Mouse (Mus musculus) forebrain, postnatal 0 days (tissue): ENCODE measurements around the gene Fbxw11. TPM values are rescaled to one million over a fixed set of nuclear protein-coding genes. Genes with fewer than 3 reads are reported as not detected.

ENCODE experiments used
- ATAC-seq: fragments of 200-750 bp; cut with Nextera tagmentation; 2 replicates; pipeline ENCODE4 v1.8.0; 2017; ENCODE audit warnings: mild to moderate bottlenecking, moderate library complexity
- DNase-seq: peaks from one replicate; pipeline ENCODE4 v3.0.0-alpha.2; 2015
- H3K27ac ChIP-seq: fragments of 300-500 bp; sonication (generic); 2 replicates; pipeline ENCODE4 v1.5.1; 2014; ENCODE audit warnings: low read depth, mild to moderate bottlenecking, antibody characterized with exemption, low read length, moderate library complexity, mixed read lengths
- H3K27me3 ChIP-seq: fragments of 300-500 bp; sonication (generic); 2 replicates; pipeline ENCODE4 v1.6.1; 2014; ENCODE audit warnings: mild to moderate bottlenecking, low read length, mixed read lengths; ENCODE audit not compliant: insufficient read depth
- H3K36me3 ChIP-seq: fragments of 300-500 bp; sonication (generic); 2 replicates; pipeline ENCODE4 v1.6.1; 2014; ENCODE audit warnings: mild to moderate bottlenecking, moderate library complexity; ENCODE audit not compliant: insufficient read depth
- H3K4me1 ChIP-seq: fragments of 300-500 bp; sonication (generic); 2 replicates; pipeline ENCODE4 v1.6.1; 2014; ENCODE audit warnings: antibody characterized with exemption; ENCODE audit not compliant: insufficient read depth
- H3K4me2 ChIP-seq: fragments of 300-500 bp; sonication (generic); 2 replicates; pipeline ENCODE4 v1.6.1; 2014; ENCODE audit warnings: low read depth, mild to moderate bottlenecking, moderate library complexity
- H3K4me3 ChIP-seq: fragments of 300-500 bp; sonication (generic); 2 replicates; pipeline ENCODE4 v1.5.1; 2014; ENCODE audit warnings: low read depth, low read length, mixed read lengths
- H3K9ac ChIP-seq: fragments of 300-500 bp; sonication (generic); 2 replicates; pipeline ENCODE4 v1.6.1; 2014; ENCODE audit warnings: mild to moderate bottlenecking
- H3K9me3 ChIP-seq: fragments of 300-500 bp; sonication (generic); 2 replicates; pipeline ENCODE4 v1.6.1; 2016; ENCODE audit warnings: low read length
- CTCF ChIP-seq: sonication (generic); IDR thresholded peaks from 2 replicates; pipeline ENCODE4 v1.5.1; 2016; ENCODE audit warnings: antibody characterized with exemption, control low read depth, low read depth
- WGBS: fragments of 180-500 bp; shearing (Covaris S2); extraction: QIAGEN DNeasy Blood & Tissue Kit; methylation state at CpG from one replicate; pipeline ENCODE4 v1.1.7; 2014; 5-methylcytosine and 5-hydroxymethylcytosine counted together
- polyA plus RNA-seq: library from polyadenylated mRNA; unstranded; fragments of >200 nt; fragmentation: Nextera tagmentation; extraction: Ambion mirVana; gene quantifications from 2 replicates; pipeline ENCODE4 v1.2.1, GENCODE M21; 2015
- total RNA-seq: library from RNA; depleted of rRNA; stranded (reverse); fragments of >200 nt; gene quantifications from 2 replicates; pipeline ENCODE4 v1.2.3, GENCODE M21; 2014

Gene Fbxw11
- total and polyA plus RNA-seq, 2 experiments from 2014 or later = 110 to 161 TPM

GRCm38 (mm10) chr11:32723287-32723686 lies 80.8 kb downstream of the Fbxw11 start:
- H3K9ac ChIP-seq = no peak overlapping the region
- DNase-seq (no peak), ATAC-seq (no peak)
- H3K27ac ChIP-seq = no peak overlapping the region
- no peaks in the 10 kb centered on the region for H3K9me3 ChIP-seq
- H3K4me1 ChIP-seq = no peaks in the 10 kb centered on the region
- H3K4me2 ChIP-seq = no peak overlapping the region
- no peaks in the 10 kb centered on the region for H3K36me3 ChIP-seq
- no peak overlapping the region for H3K4me3 ChIP-seq
- 91% methylated on average over 2 of the region's 2 CpGs for WGBS
- TF ChIP-seq CTCF = no peak
- no peaks in the 10 kb centered on the region for H3K27me3 ChIP-seq

- Histone ChIP-seq H3K27ac (no peak overlapping the region), H3K9ac (no peak overlapping the region), H3K4me2 (no peak overlapping the region), H3K4me1 (no peaks in the 10 kb centered on the region), H3K9me3 (no peaks in the 10 kb centered on the region), H3K4me3 (no peak overlapping the region), H3K36me3 (no peaks in the 10 kb centered on the region), H3K27me3 (no peaks in the 10 kb centered on the region)
- 84% methylated on average over 9 of the region's 9 CpGs for WGBS
- TF ChIP-seq CTCF = no peak
- ATAC-seq (no peak), DNase-seq (no peak)
Measured at GRCm38 (mm10) chr11:32725171-32725570, 82.6 kb downstream of the Fbxw11 start.

DNA sequence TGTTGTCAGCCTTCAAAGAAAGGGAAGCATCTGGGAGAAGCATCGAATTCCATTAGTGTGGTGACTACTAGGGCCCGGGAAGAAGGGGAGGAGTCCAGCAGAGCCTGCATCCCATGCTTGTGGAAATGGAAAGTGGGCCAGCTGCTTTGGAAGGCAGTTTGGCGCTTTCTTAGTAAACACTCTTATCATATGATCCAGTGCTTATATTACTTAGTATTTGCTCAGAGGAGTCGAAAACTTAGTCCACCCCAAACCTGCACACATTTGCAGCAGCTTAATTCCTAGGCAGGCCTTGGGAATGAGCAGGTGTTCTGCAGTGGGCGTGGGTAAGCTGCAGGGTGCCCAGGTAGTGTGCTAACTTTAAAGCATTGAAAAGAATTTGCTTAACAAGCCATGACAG lies 89.9 kb downstream of the Fbxw11 start:
- Histone ChIP-seq H3K4me3 (no peak overlapping the region), H3K9ac (no peak overlapping the region), H3K36me3 (peaks cover 29% of the 10 kb centered on the region), H3K4me1 (no peaks in the 10 kb centered on the region), H3K27me3 (no peaks in the 10 kb centered on the region), H3K4me2 (no peak overlapping the region), H3K9me3 (no peaks in the 10 kb centered on the region), H3K27ac (no peak overlapping the region)
- WGBS = 61% methylated on average over 5 of the region's 5 CpGs
- TF ChIP-seq CTCF = no peak
- ATAC-seq (no peak), DNase-seq (no peak)

GRCm38 (mm10) chr11:32733195-32733594 lies 90.7 kb downstream of the Fbxw11 start:
- DNase-seq = no peak
- H3K4me3 ChIP-seq = no peak overlapping the region
- WGBS = 83% methylated on average over 6 of the region's 6 CpGs
- H3K36me3 ChIP-seq = peaks cover 32% of the 10 kb centered on the region
- ATAC-seq = no peak
- TF ChIP-seq CTCF = no peak
- H3K9me3 ChIP-seq = no peaks in the 10 kb centered on the region
- no peaks in the 10 kb centered on the region for H3K4me1 ChIP-seq
- no peak overlapping the region for H3K27ac ChIP-seq
- no peak overlapping the region for H3K9ac ChIP-seq
- no peaks in the 10 kb centered on the region for H3K27me3 ChIP-seq
- H3K4me2 ChIP-seq = no peak overlapping the region

- Histone ChIP-seq H3K27ac (no peak overlapping the region), H3K9me3 (no peaks in the 10 kb centered on the region), H3K4me1 (no peaks in the 10 kb centered on the region), H3K4me2 (no peak overlapping the region), H3K4me3 (no peak overlapping the region), H3K36me3 (peaks cover 52% of the 10 kb centered on the region), H3K9ac (no peak overlapping the region), H3K27me3 (no peaks in the 10 kb centered on the region)
- ATAC-seq (peak; percentile 23; the same call in 1 of the 2 replicates), DNase-seq (no peak)
- no peak for TF ChIP-seq CTCF
- 66% methylated on average over 2 of the region's 2 CpGs for WGBS
Measured at GRCm38 (mm10) chr11:32736371-32736770, 93.8 kb downstream of the Fbxw11 start.

GRCm38 (mm10) chr11:32737729-32738128 lies 95.2 kb downstream of the Fbxw11 start:
- Histone ChIP-seq H3K27me3 (no peaks in the 10 kb centered on the region), H3K9ac (no peak overlapping the region), H3K4me1 (no peaks in the 10 kb centered on the region), H3K9me3 (no peaks in the 10 kb centered on the region), H3K4me3 (no peak overlapping the region), H3K27ac (no peak overlapping the region), H3K36me3 (peaks cover 57% of the 10 kb centered on the region), H3K4me2 (no peak overlapping the region)
- TF ChIP-seq CTCF = no peak
- ATAC-seq = no peak
- WGBS = 66% methylated on average over 5 of the region's 5 CpGs
- no peak for DNase-seq

- H3K27ac ChIP-seq = no peak overlapping the region
- no peak overlapping the region for H3K9ac ChIP-seq
- H3K9me3 ChIP-seq = no peaks in the 10 kb centered on the region
- TF ChIP-seq CTCF = no peak
- H3K4me2 ChIP-seq = no peak overlapping the region
- H3K36me3 ChIP-seq = peaks cover 53% of the 10 kb centered on the region
- H3K4me3 ChIP-seq = no peak overlapping the region
- no peaks in the 10 kb centered on the region for H3K27me3 ChIP-seq
- ATAC-seq (no peak), DNase-seq (no peak)
- H3K4me1 ChIP-seq = no peaks in the 10 kb centered on the region
- WGBS = 91% methylated on average over 5 of the region's 5 CpGs
Measured at GRCm38 (mm10) chr11:32743891-32744290, 101.4 kb downstream of the Fbxw11 start.

DNA sequence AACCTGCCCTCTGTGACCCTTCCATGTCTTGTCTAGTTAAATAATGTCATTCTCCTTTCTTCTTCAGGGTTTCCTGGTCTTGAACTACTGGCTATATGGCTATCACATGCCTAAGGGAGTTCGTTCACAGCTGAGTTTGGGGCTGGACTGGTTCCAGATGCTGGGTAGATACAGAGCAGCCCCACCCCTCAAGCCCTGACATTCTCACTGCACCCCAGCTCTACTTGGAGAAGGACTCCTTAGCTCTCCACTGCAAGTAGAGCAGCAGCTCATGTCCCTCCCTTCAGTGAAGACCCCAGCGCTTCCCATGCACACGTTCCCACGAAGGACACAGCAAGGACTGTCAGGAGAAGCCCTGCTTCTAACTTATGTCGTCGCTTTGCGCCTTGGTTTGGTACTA lies 101.9 kb downstream of the Fbxw11 start:
- Histone ChIP-seq H3K27me3 (no peaks in the 10 kb centered on the region), H3K4me2 (no peak overlapping the region), H3K9me3 (no peaks in the 10 kb centered on the region), H3K27ac (no peak overlapping the region), H3K4me1 (no peaks in the 10 kb centered on the region), H3K36me3 (peaks cover 51% of the 10 kb centered on the region), H3K4me3 (no peak overlapping the region), H3K9ac (no peak overlapping the region)
- ATAC-seq (no peak), DNase-seq (no peak)
- TF ChIP-seq CTCF = no peak
- WGBS = 90% methylated on average over 7 of the region's 7 CpGs
